Mouse (Mus musculus) E14TG2a.4 (cell line): Measurements from ENCODE around the gene Inpp4b.

Experiments
- CTCF ChIP-seq: conservative IDR thresholded peaks from 2 replicates; pipeline ENCODE4 v1.5.1; 2014; ENCODE audit warnings: low read length
- POU5F1 ChIP-seq: IDR thresholded peaks from 2 replicates; pipeline ENCODE4 v1.6.1; 2014; ENCODE audit warnings: low read length, borderline replicate concordance

GRCm38 (mm10) chr8:81572319-81573104 lies 230.2 kb downstream of the Inpp4b start:
- no peak for TF ChIP-seq CTCF
- no peak for TF ChIP-seq POU5F1
